Mouse (Mus musculus) limb, embryonic 14.5 days (tissue): ENCODE data around the gene Rnf182. TPM values are rescaled to one million over a fixed set of nuclear protein-coding genes. Genes with fewer than 3 reads are reported as not detected.

Source experiments
- ATAC-seq: fragments of 200-750 bp; cut with Nextera tagmentation; 2 replicates; pipeline ENCODE4 v1.8.0; 2017; ENCODE audit warnings: low read depth, moderate number of reproducible peaks, moderate TSS enrichment; ENCODE audit not compliant: low FRiP score
- DNase-seq: peaks from one replicate; pipeline ENCODE4 v3.0.0-alpha.2; 2015; ENCODE audit warnings: low spot score
- H3K27ac ChIP-seq: fragments of 300-500 bp; sonication (generic); replicated peaks from 2 replicates; pipeline ENCODE4 v1.5.1; 2014; ENCODE audit warnings: low read depth, mild to moderate bottlenecking, low read length, moderate library complexity, mixed read lengths
- H3K27me3 ChIP-seq: fragments of 300-500 bp; sonication (generic); 2 replicates; pipeline ENCODE4 v1.6.1; 2014; ENCODE audit warnings: low read length, mixed read lengths; ENCODE audit not compliant: control insufficient read depth, insufficient read depth
- H3K36me3 ChIP-seq: fragments of 300-500 bp; sonication (generic); 2 replicates; pipeline ENCODE4 v1.6.1; 2014; ENCODE audit warnings: mild to moderate bottlenecking, low read length, moderate library complexity, mixed read lengths; ENCODE audit not compliant: control insufficient read depth, insufficient read depth
- H3K4me1 ChIP-seq: fragments of 300-500 bp; sonication (generic); 2 replicates; pipeline ENCODE4 v1.6.1; 2014; ENCODE audit warnings: antibody characterized with exemption, low read length, mixed read lengths; ENCODE audit not compliant: control insufficient read depth, insufficient read depth
- H3K4me2 ChIP-seq: fragments of 300-500 bp; sonication (generic); replicated peaks from 2 replicates; pipeline ENCODE4 v1.6.1; 2014; ENCODE audit warnings: low read depth, mild to moderate bottlenecking, low read length, moderate library complexity; ENCODE audit not compliant: severe bottlenecking
- H3K4me3 ChIP-seq: fragments of 300-500 bp; sonication (generic); replicated peaks from 2 replicates; pipeline ENCODE4 v1.5.1; 2014; ENCODE audit warnings: low read length
- H3K9ac ChIP-seq: fragments of 300-500 bp; sonication (generic); 2 replicates; pipeline ENCODE4 v1.6.1; 2014; ENCODE audit warnings: mild to moderate bottlenecking, low read depth, low read length, moderate library complexity; ENCODE audit not compliant: severe bottlenecking
- H3K9me3 ChIP-seq: fragments of 300-500 bp; sonication (generic); 2 replicates; pipeline ENCODE4 v1.6.1; 2016; ENCODE audit warnings: low read length; ENCODE audit not compliant: control insufficient read depth
- POLR2A ChIP-seq: fragments of 200-500 bp; IDR thresholded peaks from 2 replicates; pipeline ENCODE4 v1.8.0; 2012; ENCODE audit warnings: inconsistent platforms, mild to moderate bottlenecking, moderate library complexity, borderline replicate concordance; ENCODE audit not compliant: insufficient read depth, insufficient read length; ENCODE audit errors: extremely low read depth
- WGBS: fragments of 180-500 bp; shearing (Covaris S2); extraction: QIAGEN DNeasy Blood & Tissue Kit; methylation state at CpG from one replicate; pipeline ENCODE4 v1.1.7; 2014; 5-methylcytosine and 5-hydroxymethylcytosine counted together
- polyA plus RNA-seq, 2 experiments: library from polyadenylated mRNA; depleted of rRNA in 1 of 2; stranded (reverse) in 1 of 2; unstranded in 1 of 2; fragments of >200 nt; fragmentation: Nextera tagmentation in 1 of 2; extraction: Ambion mirVana in 1 of 2; gene quantifications; 2 replicates each; pipeline versions ENCODE4 v1.2.1 to v1.2.3; 2012 to 2014

Rnf182 gene
- polyA plus RNA-seq, 2 experiments, result 4.7 to 8.6 TPM

DNA sequence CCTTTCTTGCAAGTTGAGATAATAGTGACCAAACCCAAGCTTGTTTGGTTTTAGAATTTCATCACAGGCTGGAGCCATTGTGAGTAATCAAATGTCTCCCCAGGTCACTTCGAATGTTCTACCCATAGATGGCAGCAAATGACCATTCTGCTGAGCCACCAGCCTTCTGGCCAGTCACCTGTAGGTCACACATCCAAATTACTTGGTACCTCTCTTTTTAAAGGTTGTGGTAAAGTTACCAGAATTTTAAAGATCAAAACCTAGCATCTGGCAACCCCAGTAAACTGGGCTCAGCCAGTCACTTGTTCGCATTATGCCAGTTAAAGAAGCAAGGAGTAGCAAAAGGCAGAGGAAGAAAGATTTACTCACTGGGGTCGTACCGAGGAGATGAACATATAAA lies 19.6 kb upstream of the Rnf182 start:
- Histone ChIP-seq H3K9ac (no peak overlapping the region), H3K9me3 (no peaks in the 10 kb centered on the region), H3K27ac (no peak overlapping the region), H3K4me2 (no peak overlapping the region), H3K27me3 (no peaks in the 10 kb centered on the region), H3K4me1 (no peaks in the 10 kb centered on the region), H3K36me3 (no peaks in the 10 kb centered on the region), H3K4me3 (no peak overlapping the region)
- 45% methylated on average over 4 of the region's 4 CpGs for WGBS
- DNase-seq, result peak; percentile 72
- TF ChIP-seq POLR2A, result no peak
- no peak for ATAC-seq

GRCm38 (mm10) chr13:43600967-43601366 lies 14.5 kb upstream of the Rnf182 start:
- no peak for DNase-seq
- no peak for ATAC-seq
- Histone ChIP-seq H3K36me3 (no peaks in the 10 kb centered on the region), H3K9ac (no peak overlapping the region), H3K4me3 (no peak overlapping the region), H3K27me3 (no peaks in the 10 kb centered on the region), H3K27ac (no peak overlapping the region), H3K4me1 (0 out of 2 replicates have a peak, but pooled peaks cover 6% of the 10 kb centered on the region), H3K9me3 (no peaks in the 10 kb centered on the region), H3K4me2 (no peak overlapping the region)
- WGBS, result 94% methylated on average over 6 of the region's 6 CpGs
- TF ChIP-seq POLR2A, result no peak

- Histone ChIP-seq H3K9me3 (no peaks in the 10 kb centered on the region), H3K4me1 (0 out of 2 replicates have a peak, but pooled peaks cover 6% of the 10 kb centered on the region), H3K27me3 (no peaks in the 10 kb centered on the region), H3K36me3 (no peaks in the 10 kb centered on the region), H3K9ac (no peak overlapping the region), H3K4me3 (no peak overlapping the region), H3K27ac (no peak overlapping the region), H3K4me2 (no peak overlapping the region)
- 92% methylated on average over 2 of the region's 2 CpGs for WGBS
- DNase-seq (no peak), ATAC-seq (no peak)
- no peak for TF ChIP-seq POLR2A
Measured at GRCm38 (mm10) chr13:43602440-43602839, 13.1 kb upstream of the Rnf182 start.

DNA sequence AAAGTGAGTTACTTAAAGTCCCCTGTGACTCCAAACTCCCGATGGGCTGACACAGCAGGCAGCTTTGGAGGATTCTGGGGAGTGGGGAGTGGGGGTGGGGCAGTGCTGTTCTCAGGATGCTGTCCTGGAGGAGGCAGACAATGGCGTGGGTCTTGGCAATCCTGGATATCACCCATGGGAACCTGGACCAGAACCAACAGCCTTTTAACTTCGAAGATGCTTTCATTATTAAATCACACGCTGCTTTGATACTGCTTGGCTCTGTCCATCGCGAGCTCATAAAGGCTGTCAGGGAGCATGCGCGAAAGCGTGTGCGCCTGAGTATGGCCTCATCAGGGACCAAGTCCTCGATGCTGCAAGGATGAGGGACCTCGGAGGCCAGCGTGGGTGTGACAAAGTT lies 12.5 kb upstream of the Rnf182 start:
- Histone ChIP-seq H3K4me3 (no peak overlapping the region), H3K27ac (no peak overlapping the region), H3K4me1 (0 out of 2 replicates have a peak, but pooled peaks cover 6% of the 10 kb centered on the region), H3K9ac (no peak overlapping the region), H3K36me3 (no peaks in the 10 kb centered on the region), H3K27me3 (no peaks in the 10 kb centered on the region), H3K9me3 (no peaks in the 10 kb centered on the region), H3K4me2 (no peak overlapping the region)
- ATAC-seq, result no peak
- 65% methylated on average over 13 of the region's 13 CpGs for whole genome bisulfite sequencing
- peak; percentile 32 for DNase-seq
- no peak for TF ChIP-seq POLR2A

GRCm38 (mm10) chr13:43608854-43609253 lies 6.7 kb upstream of the Rnf182 start:
- no peak for TF ChIP-seq POLR2A
- H3K9ac ChIP-seq, result no peak overlapping the region
- H3K4me2 ChIP-seq, result no peak overlapping the region
- peaks cover 3% of the 10 kb centered on the region; the same call in 1 of the 2 replicates for H3K4me1 ChIP-seq
- no peak for ATAC-seq
- no peaks in the 10 kb centered on the region for H3K9me3 ChIP-seq
- DNase-seq, result no peak
- H3K4me3 ChIP-seq, result no peak overlapping the region
- H3K27ac ChIP-seq, result no peak overlapping the region
- no peaks in the 10 kb centered on the region for H3K36me3 ChIP-seq
- H3K27me3 ChIP-seq, result no peaks in the 10 kb centered on the region
- WGBS, result 71% methylated on average over 6 of the region's 6 CpGs

DNA sequence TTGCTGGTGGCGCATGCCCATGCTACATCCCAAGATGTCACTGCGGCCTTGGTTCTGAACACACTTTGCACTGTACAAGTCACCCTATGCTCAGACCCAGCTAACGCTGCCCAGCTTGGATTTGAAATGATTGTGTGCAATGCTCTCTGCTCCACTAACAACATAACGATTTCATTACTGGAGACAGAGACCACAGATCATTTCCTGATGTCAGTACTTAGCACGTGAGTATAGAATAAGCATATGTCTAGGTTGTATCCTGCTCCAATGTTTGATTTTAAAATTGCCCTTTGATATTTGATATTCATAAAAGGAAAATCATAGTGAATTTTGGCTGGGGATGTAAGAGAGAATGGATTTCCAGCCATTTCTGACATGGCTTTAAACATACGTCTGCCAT lies 3.5 kb upstream of the Rnf182 start:
- H3K4me1 ChIP-seq, result peaks cover 9% of the 10 kb centered on the region
- no peaks in the 10 kb centered on the region for H3K9me3 ChIP-seq
- no peak overlapping the region for H3K9ac ChIP-seq
- H3K4me2 ChIP-seq, result no peak overlapping the region
- H3K27me3 ChIP-seq, result no peaks in the 10 kb centered on the region
- TF ChIP-seq POLR2A, result no peak
- DNase-seq (no peak), ATAC-seq (no peak)
- H3K4me3 ChIP-seq, result no peak overlapping the region
- H3K36me3 ChIP-seq, result no peaks in the 10 kb centered on the region
- WGBS, result 65% methylated on average over 6 of the region's 6 CpGs
- no peak overlapping the region for H3K27ac ChIP-seq
